Mouse (Mus musculus): ENCODE data around the gene Plscr1. TPM values are rescaled to one million over a fixed set of nuclear protein-coding genes. Genes with fewer than 3 reads are reported as not detected.
A peak's percentile ranks its signal among the peaks of the same experiment; 100 is the strongest.

Plscr1 gene
- 9.5 and 10.0 TPM in 2 replicates for polyA plus RNA-seq (2015; fragmentation: Nextera tagmentation; extraction: Ambion mirVana)

GRCm38 (mm10) chr9:92249447-92249852, at the start of gene Plscr1:
Gene Plscr1 (plus strand): TSS chr9:92249750.
- ATAC-seq (ENCODE audit: low FRiP score, low read depth), result no peak
- H3K4me1 ChIP-seq (replicated peaks), result peaks cover 8% of the 10 kb centered on the region
- 43% methylated on average over 7 of the region's 7 CpGs for WGBS
- H3K27ac ChIP-seq (replicated peaks), result peak within 1 kb of the TSS; percentile 59
- no peaks in the 10 kb centered on the region for H3K9me3 ChIP-seq
- H3K27me3 ChIP-seq, result no peaks in the 10 kb centered on the region
- H3K9ac ChIP-seq, result peak within 1 kb of the TSS; percentile 54
- peak within 1 kb of the TSS; percentile 65 for H3K4me3 ChIP-seq
- H3K36me3 ChIP-seq, result no peaks in the 10 kb centered on the region
- H3K4me2 ChIP-seq, result peak within 1 kb of the TSS; percentile 93

GRCm38 (mm10) chr9:92204397-92204796, 45.2 kb upstream of the Plscr1 start:
- Histone ChIP-seq H3K9me3 (no peaks in the 10 kb centered on the region), H3K9ac (no peak overlapping the region), H3K27ac (replicated peaks) (no peak overlapping the region), H3K4me2 (no peak overlapping the region), H3K4me3 (no peak overlapping the region), H3K4me1 (replicated peaks) (no peaks in the 10 kb centered on the region), H3K36me3 (no peaks in the 10 kb centered on the region), H3K27me3 (no peaks in the 10 kb centered on the region)
- ATAC-seq (ENCODE audit: low FRiP score, low read depth), result no peak
- 62% methylated on average over 2 of the region's 2 CpGs for WGBS

GRCm38 (mm10) chr9:92207307-92207706, 42.2 kb upstream of the Plscr1 start:
- no peak overlapping the region for H3K27ac ChIP-seq (replicated peaks)
- H3K36me3 ChIP-seq, result no peaks in the 10 kb centered on the region
- H3K27me3 ChIP-seq, result no peaks in the 10 kb centered on the region
- no peaks in the 10 kb centered on the region for H3K9me3 ChIP-seq
- no peak overlapping the region for H3K4me2 ChIP-seq
- H3K9ac ChIP-seq, result no peak overlapping the region
- no peak for ATAC-seq (ENCODE audit: low FRiP score, low read depth)
- 41% methylated on average over 4 of the region's 4 CpGs for WGBS
- no peak overlapping the region for H3K4me3 ChIP-seq
- no peaks in the 10 kb centered on the region for H3K4me1 ChIP-seq (replicated peaks)

GRCm38 (mm10) chr9:92207757-92208156, 41.8 kb upstream of the Plscr1 start:
- H3K9me3 ChIP-seq, result no peaks in the 10 kb centered on the region
- no peaks in the 10 kb centered on the region for H3K4me1 ChIP-seq (replicated peaks)
- no peak overlapping the region for H3K4me3 ChIP-seq
- H3K36me3 ChIP-seq, result no peaks in the 10 kb centered on the region
- no peak overlapping the region for H3K4me2 ChIP-seq
- no peak overlapping the region for H3K27ac ChIP-seq (replicated peaks)
- WGBS, result 81% methylated on average over 8 of the region's 8 CpGs
- H3K9ac ChIP-seq, result no peak overlapping the region
- H3K27me3 ChIP-seq, result no peaks in the 10 kb centered on the region
- ATAC-seq (ENCODE audit: low FRiP score, low read depth), result no peak

- no peak for ATAC-seq (ENCODE audit: low FRiP score, low read depth)
- WGBS, result 71% methylated on average over 3 of the region's 3 CpGs
- H3K27ac ChIP-seq (replicated peaks), result no peak overlapping the region
- H3K9me3 ChIP-seq, result no peaks in the 10 kb centered on the region
- H3K36me3 ChIP-seq, result no peaks in the 10 kb centered on the region
- H3K4me2 ChIP-seq, result no peak overlapping the region
- H3K4me1 ChIP-seq (replicated peaks), result no peaks in the 10 kb centered on the region
- no peak overlapping the region for H3K9ac ChIP-seq
- H3K4me3 ChIP-seq, result no peak overlapping the region
- H3K27me3 ChIP-seq, result no peaks in the 10 kb centered on the region
These were observed 39.7 kb upstream of the Plscr1 start for GRCm38 (mm10) chr9:92209850-92210249.

- no peak for ATAC-seq (ENCODE audit: low FRiP score, low read depth)
- H3K9ac ChIP-seq, result no peak overlapping the region
- H3K4me1 ChIP-seq (replicated peaks), result no peaks in the 10 kb centered on the region
- no peaks in the 10 kb centered on the region for H3K27me3 ChIP-seq
- H3K9me3 ChIP-seq, result no peaks in the 10 kb centered on the region
- WGBS, result 79% methylated on average over 7 of the region's 7 CpGs
- no peak overlapping the region for H3K27ac ChIP-seq (replicated peaks)
- no peaks in the 10 kb centered on the region for H3K36me3 ChIP-seq
- no peak overlapping the region for H3K4me3 ChIP-seq
- H3K4me2 ChIP-seq, result no peak overlapping the region
These were observed 39.1 kb upstream of the Plscr1 start for GRCm38 (mm10) chr9:92210386-92210967.

- H3K36me3 ChIP-seq, result no peaks in the 10 kb centered on the region
- H3K27ac ChIP-seq (replicated peaks), result no peak overlapping the region
- H3K4me2 ChIP-seq, result no peak overlapping the region
- H3K9me3 ChIP-seq, result no peaks in the 10 kb centered on the region
- no peaks in the 10 kb centered on the region for H3K27me3 ChIP-seq
- ATAC-seq (ENCODE audit: low FRiP score, low read depth), result no peak
- WGBS, result 74% methylated on average over 3 of the region's 3 CpGs
- H3K4me1 ChIP-seq (replicated peaks), result no peaks in the 10 kb centered on the region
- H3K9ac ChIP-seq, result no peak overlapping the region
- no peak overlapping the region for H3K4me3 ChIP-seq
These were observed 38.5 kb upstream of the Plscr1 start for GRCm38 (mm10) chr9:92211048-92211447.

GRCm38 (mm10) chr9:92217484-92217883, 32.1 kb upstream of the Plscr1 start:
- Histone ChIP-seq H3K9ac (no peak overlapping the region), H3K9me3 (no peaks in the 10 kb centered on the region)
- ATAC-seq (ENCODE audit: low FRiP score, low read depth), result no peak

GRCm38 (mm10) chr9:92217896-92218295, 31.7 kb upstream of the Plscr1 start:
- Histone ChIP-seq H3K9ac (no peak overlapping the region), H3K4me1 (replicated peaks) (no peaks in the 10 kb centered on the region), H3K36me3 (no peaks in the 10 kb centered on the region), H3K9me3 (no peaks in the 10 kb centered on the region), H3K27me3 (no peaks in the 10 kb centered on the region), H3K4me2 (no peak overlapping the region), H3K4me3 (no peak overlapping the region), H3K27ac (replicated peaks) (no peak overlapping the region)
- 98% methylated on average over 2 of the region's 2 CpGs for WGBS
- no peak for ATAC-seq (ENCODE audit: low FRiP score, low read depth)

More at GRCm38 (mm10) chr9:92217484-92217883, 32.1 kb upstream of the Plscr1 start:
- no peak overlapping the region for H3K4me3 ChIP-seq
- H3K4me2 ChIP-seq, result no peak overlapping the region
- no peaks in the 10 kb centered on the region for H3K4me1 ChIP-seq (replicated peaks)
- WGBS, result 63% methylated on average over 4 of the region's 4 CpGs
- no peak overlapping the region for H3K27ac ChIP-seq (replicated peaks)
- H3K27me3 ChIP-seq, result no peaks in the 10 kb centered on the region
- no peaks in the 10 kb centered on the region for H3K36me3 ChIP-seq

GRCm38 (mm10) chr9:92220151-92220550, 29.4 kb upstream of the Plscr1 start:
- no peak overlapping the region for H3K4me3 ChIP-seq
- H3K9me3 ChIP-seq, result no peaks in the 10 kb centered on the region
- WGBS, result 81% methylated on average over 3 of the region's 3 CpGs
- no peaks in the 10 kb centered on the region for H3K4me1 ChIP-seq (replicated peaks)
- ATAC-seq (ENCODE audit: low FRiP score, low read depth), result no peak
- no peak overlapping the region for H3K4me2 ChIP-seq
- H3K27ac ChIP-seq (replicated peaks), result no peak overlapping the region
- H3K36me3 ChIP-seq, result no peaks in the 10 kb centered on the region
- H3K27me3 ChIP-seq, result no peaks in the 10 kb centered on the region
- no peak overlapping the region for H3K9ac ChIP-seq

- H3K27me3 ChIP-seq, result no peaks in the 10 kb centered on the region
- H3K9me3 ChIP-seq, result no peaks in the 10 kb centered on the region
- no peak overlapping the region for H3K4me3 ChIP-seq
- H3K27ac ChIP-seq (replicated peaks), result no peak overlapping the region
- no peak overlapping the region for H3K9ac ChIP-seq
- no peak overlapping the region for H3K4me2 ChIP-seq
- H3K4me1 ChIP-seq (replicated peaks), result no peaks in the 10 kb centered on the region
- H3K36me3 ChIP-seq, result no peaks in the 10 kb centered on the region
- ATAC-seq (ENCODE audit: low FRiP score, low read depth), result no peak
These were observed 28.1 kb upstream of the Plscr1 start for GRCm38 (mm10) chr9:92221480-92221879.

GRCm38 (mm10) chr9:92224598-92225231, 24.8 kb upstream of the Plscr1 start:
- Histone ChIP-seq H3K27ac (replicated peaks) (no peak overlapping the region), H3K9ac (no peak overlapping the region), H3K4me3 (no peak overlapping the region), H3K4me1 (replicated peaks) (no peaks in the 10 kb centered on the region), H3K4me2 (no peak overlapping the region), H3K9me3 (no peaks in the 10 kb centered on the region), H3K27me3 (no peaks in the 10 kb centered on the region), H3K36me3 (no peaks in the 10 kb centered on the region)
- ATAC-seq (ENCODE audit: low FRiP score, low read depth), result no peak
- WGBS, result 89% methylated on average over 1 of the region's 1 CpGs

Data from hindbrain, embryonic 15.5 days (tissue).